Mouse (Mus musculus) spleen, adult 2 months (tissue): Measurements from ENCODE around the gene Cbx5. TPM values are rescaled to one million over a fixed set of nuclear protein-coding genes. Genes with fewer than 3 reads are reported as not detected.
"Not testable (repeated sequence)": the region's sequence is repeated elsewhere in the genome, so short reads cannot be mapped to it uniquely, and the experiment has no call there.

Experiments used
- DNase-seq, 2 experiments: peaks; one replicate each; pipeline versions ENCODE4 v3.0.0 to v3.0.0-alpha.2; 2012 to 2021; ENCODE audit warnings: low spot score in 2 of 2, low read depth in 1 of 2
- H3K27ac ChIP-seq: fragments of 200-500 bp; 2 replicates; pipeline ENCODE4 v1.5.1; 2012; ENCODE audit warnings: low read length, inconsistent platforms; ENCODE audit not compliant: insufficient read depth
- H3K27me3 ChIP-seq: fragments of 200-500 bp; 2 replicates; pipeline ENCODE4 v1.6.1; 2012; ENCODE audit warnings: mild to moderate bottlenecking, moderate library complexity, low read length, inconsistent platforms; ENCODE audit not compliant: control insufficient read depth, insufficient read depth
- H3K36me3 ChIP-seq: fragments of 200-500 bp; 2 replicates; pipeline ENCODE4 v1.6.1; 2012; ENCODE audit warnings: mild to moderate bottlenecking, low read length, inconsistent platforms; ENCODE audit not compliant: control insufficient read depth, insufficient read depth
- H3K4me1 ChIP-seq: fragments of 200-500 bp; 2 replicates; pipeline ENCODE4 v1.6.1; 2011; ENCODE audit warnings: inconsistent platforms; ENCODE audit not compliant: control insufficient read depth, insufficient read depth, insufficient read length
- H3K4me3 ChIP-seq: fragments of 200-500 bp; 2 replicates; pipeline ENCODE4 v1.5.1; 2011; ENCODE audit warnings: mild to moderate bottlenecking, inconsistent platforms; ENCODE audit not compliant: insufficient read depth, insufficient read length; ENCODE audit errors: extremely low read depth
- CTCF ChIP-seq: fragments of 200-500 bp; IDR thresholded peaks from 2 replicates; pipeline ENCODE4 v1.5.1; 2011; ENCODE audit warnings: mild to moderate bottlenecking, inconsistent platforms; ENCODE audit not compliant: insufficient read depth, insufficient read length, insufficient replicate concordance; ENCODE audit errors: extremely low read depth
- POLR2A ChIP-seq: fragments of 200-500 bp; IDR thresholded peaks from 2 replicates; pipeline ENCODE4 v1.6.1; 2011; ENCODE audit warnings: low read depth, low read length, inconsistent platforms
- WGBS: fragments of 180-500 bp; shearing (Covaris S2); methylation state at CpG from one replicate; pipeline ENCODE4 v1.1.7; 2018; 5-methylcytosine and 5-hydroxymethylcytosine counted together
- polyA plus RNA-seq: library from polyadenylated mRNA; depleted of rRNA; stranded (reverse); fragments of >200 nt; gene quantifications from 2 replicates; pipeline ENCODE4 v1.2.3, GENCODE M21; 2012

Cbx5 gene
- polyA plus RNA-seq, 1 experiment = 6.4 TPM

- no peak overlapping the region for H3K27ac ChIP-seq
- TF ChIP-seq POLR2A = no peak
- DNase-seq = no peak
- H3K4me3 ChIP-seq = no peak overlapping the region
- 85% methylated on average over 7 of the region's 7 CpGs for whole genome bisulfite sequencing
- no peaks in the 10 kb centered on the region for H3K36me3 ChIP-seq
- H3K27me3 ChIP-seq = no peaks in the 10 kb centered on the region
- no peaks in the 10 kb centered on the region; the same call in 1 of the 2 replicates for H3K4me1 ChIP-seq
Observed at GRCm38 (mm10) chr15:103277949-103278348, 38.3 kb upstream of the Cbx5 start.

- not testable (repeated sequence) for H3K4me3 ChIP-seq, H3K27ac ChIP-seq, DNase-seq, H3K27me3 ChIP-seq, H3K36me3 ChIP-seq, H3K4me1 ChIP-seq
- 85% methylated on average over 3 of the region's 3 CpGs for WGBS
Observed at GRCm38 (mm10) chr15:103275943-103276342, 36.3 kb upstream of the Cbx5 start.

DNA sequence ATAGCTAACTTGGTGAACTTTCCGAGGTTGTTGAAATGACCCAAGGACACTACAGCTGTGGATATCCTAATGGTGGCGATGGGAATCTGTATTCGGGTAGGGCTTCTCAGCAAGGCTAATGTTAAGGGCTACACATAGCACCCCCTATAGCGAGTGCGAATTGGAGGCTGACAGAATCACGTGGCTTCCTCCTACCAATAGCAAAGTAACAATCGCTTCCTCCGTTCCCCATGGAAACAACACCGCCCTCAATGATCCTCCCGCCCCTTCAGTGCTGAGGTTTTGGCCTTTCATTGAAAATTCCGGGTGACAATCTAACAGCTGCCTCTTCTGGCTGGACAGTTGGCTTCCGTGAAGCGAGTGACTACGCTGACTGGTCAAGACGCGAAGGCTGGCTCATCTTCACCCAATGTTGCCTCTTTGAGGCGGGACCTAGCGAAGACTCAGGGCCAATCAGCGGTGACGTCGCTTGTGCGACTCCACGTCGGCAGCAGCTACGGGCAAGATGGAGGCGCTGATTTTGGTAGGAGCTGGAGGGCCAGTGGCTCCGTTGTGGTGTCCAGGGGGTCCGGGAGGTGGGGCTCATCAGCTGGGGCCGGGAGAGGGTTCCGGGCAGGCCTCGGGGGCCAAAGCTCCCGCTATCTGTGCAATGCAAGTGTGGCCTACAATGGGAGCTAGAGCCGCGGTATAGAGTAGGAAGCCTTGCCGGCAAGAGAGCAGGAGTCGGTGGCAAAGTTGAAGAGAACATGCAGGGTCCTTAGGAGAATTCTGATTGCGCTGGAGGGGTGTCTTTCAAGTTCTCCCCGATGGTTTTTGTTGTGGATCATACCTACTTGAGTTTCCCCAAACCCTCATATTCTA lies 33.0 kb upstream of the Cbx5 start, which contains the start of gene Copz1:
TSS of gene Copz1 (plus strand) at position 296 of the 861 bp plus-strand sequence.
- no peaks in the 10 kb centered on the region for H3K27me3 ChIP-seq
- no peaks in the 10 kb centered on the region for H3K36me3 ChIP-seq
- H3K4me1 ChIP-seq = no peaks in the 10 kb centered on the region
- whole genome bisulfite sequencing = under 1% methylated on average over 38 of the region's 38 CpGs
- H3K27ac ChIP-seq = no peak within 1 kb of the TSS
- DNase-seq = peak; percentile 92 to 99
- H3K4me3 ChIP-seq = peak within 1 kb of the TSS; percentile 73
- TF ChIP-seq CTCF (no peak), POLR2A (peak; percentile 75)

GRCm38 (mm10) chr15:103268903-103269302 lies 29.3 kb upstream of the Cbx5 start:
- H3K27me3 ChIP-seq = no peaks in the 10 kb centered on the region
- TF ChIP-seq CTCF = no peak
- H3K36me3 ChIP-seq = no peaks in the 10 kb centered on the region
- H3K4me1 ChIP-seq = no peaks in the 10 kb centered on the region
- no peak for DNase-seq
- H3K27ac ChIP-seq = no peak overlapping the region
- H3K4me3 ChIP-seq = no peak overlapping the region
- 56% methylated on average over 4 of the region's 4 CpGs for WGBS

- Histone ChIP-seq H3K36me3 (no peaks in the 10 kb centered on the region), H3K27ac (no peak overlapping the region), H3K27me3 (no peaks in the 10 kb centered on the region), H3K4me1 (no peaks in the 10 kb centered on the region), H3K4me3 (no peak overlapping the region)
- DNase-seq = no peak
- no peak for TF ChIP-seq CTCF
- TF ChIP-seq POLR2A = no peak
- WGBS = 82% methylated on average over 2 of the region's 2 CpGs
Observed at GRCm38 (mm10) chr15:103264794-103265193, 25.2 kb upstream of the Cbx5 start.

DNA sequence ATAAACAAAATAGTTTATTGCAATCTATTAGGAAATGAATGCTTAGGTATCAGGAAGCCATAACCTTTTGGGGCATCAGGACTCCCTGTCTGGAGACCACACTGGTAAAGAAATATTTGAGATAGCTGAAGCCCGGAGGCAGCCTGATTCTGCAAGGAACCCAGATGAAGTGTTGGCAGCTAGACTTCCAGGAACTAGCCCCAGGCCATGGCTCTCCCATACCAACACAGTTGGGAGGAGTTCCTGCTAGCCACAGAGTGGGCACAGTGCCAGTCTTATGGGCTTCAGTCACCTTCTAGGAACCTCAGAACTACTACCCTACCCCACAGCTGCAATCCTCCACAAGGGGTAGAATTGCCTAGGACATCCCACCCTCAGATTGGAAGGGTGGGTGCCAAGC lies 20.4 kb upstream of the Cbx5 start:
- no peak for TF ChIP-seq POLR2A
- no peak for TF ChIP-seq CTCF
- WGBS = 7% methylated on average over 1 of the region's 1 CpGs
- Histone ChIP-seq H3K4me1 (peaks cover 6% of the 10 kb centered on the region), H3K27me3 (no peaks in the 10 kb centered on the region), H3K4me3 (no peak overlapping the region), H3K36me3 (no peaks in the 10 kb centered on the region), H3K27ac (no peak overlapping the region)
- no peak for DNase-seq

DNA sequence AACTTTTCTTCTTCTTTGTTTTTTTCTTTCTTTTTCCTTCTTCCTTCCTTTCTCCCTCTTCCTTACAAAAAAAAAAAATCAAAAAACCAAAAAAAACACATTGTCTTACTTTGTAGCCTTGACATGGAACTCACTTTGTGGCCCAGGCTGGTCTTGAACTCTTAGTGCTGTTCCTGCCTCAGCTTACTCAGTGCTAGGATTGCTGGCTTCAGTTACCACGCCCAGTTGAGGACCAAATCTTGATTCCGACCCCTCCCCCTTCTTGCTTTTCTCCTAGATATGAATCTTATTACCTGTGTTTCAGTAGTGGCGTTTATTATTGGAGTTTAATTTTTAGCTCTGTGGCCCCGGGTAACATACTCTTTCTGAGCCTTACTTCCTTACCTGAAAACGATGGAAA lies 19.5 kb upstream of the Cbx5 start:
- H3K4me1 ChIP-seq = peaks cover 6% of the 10 kb centered on the region
- H3K27me3 ChIP-seq = no peaks in the 10 kb centered on the region
- no peak overlapping the region for H3K4me3 ChIP-seq
- WGBS = 37% methylated on average over 5 of the region's 5 CpGs
- DNase-seq = no peak
- H3K27ac ChIP-seq = no peak overlapping the region
- no peaks in the 10 kb centered on the region for H3K36me3 ChIP-seq
- no peak for TF ChIP-seq POLR2A
- TF ChIP-seq CTCF = no peak
